Mouse (Mus musculus): ENCODE measurements around the gene Rsc1a1. TPM values are rescaled to one million over a fixed set of nuclear protein-coding genes. Genes with fewer than 3 reads are reported as not detected.
A peak's percentile ranks its signal among the peaks of the same experiment; 100 is the strongest.

The Rsc1a1 gene
- polyA plus RNA-seq, 1 experiment: 3.0 TPM

GRCm38 (mm10) chr4:141717633-141718032 is 32.2 kb upstream of the Rsc1a1 start:
- Histone ChIP-seq H3K27ac (replicated peaks; ENCODE audit: low read depth, low read length) (no peak overlapping the region), H3K4me3 (ENCODE audit: insufficient read depth, low read depth, low read length) (no peak overlapping the region), H3K4me1 (ENCODE audit: control insufficient read depth, insufficient read depth, insufficient read length, low read length) (peaks cover 21% of the 10 kb centered on the region)

DNA sequence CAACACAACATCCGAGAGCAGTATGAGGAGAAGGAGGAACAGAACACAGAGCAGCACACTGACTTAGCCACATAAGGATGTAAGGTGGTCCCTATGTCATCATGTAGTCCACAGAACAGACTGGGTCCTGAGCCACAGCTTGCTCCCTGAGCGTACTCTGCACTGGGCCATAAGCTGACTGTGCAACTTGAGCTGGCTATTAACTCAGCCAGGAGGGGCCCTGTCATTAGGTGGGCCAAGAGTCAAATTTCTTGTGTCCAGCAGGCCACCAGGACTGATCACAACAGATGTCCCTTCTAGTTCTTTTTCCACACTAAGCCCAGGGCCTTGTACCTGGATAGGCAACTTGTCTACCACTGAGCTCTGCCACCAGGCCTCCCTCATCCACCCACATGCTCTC is 29.6 kb upstream of the Rsc1a1 start:
- no peak overlapping the region for H3K4me3 ChIP-seq (ENCODE audit: insufficient read depth, low read depth, low read length)
- peaks cover 14% of the 10 kb centered on the region for H3K4me1 ChIP-seq (ENCODE audit: control insufficient read depth, insufficient read depth, insufficient read length, low read length)
- H3K27ac ChIP-seq (replicated peaks; ENCODE audit: low read depth, low read length): peak overlapping the region; percentile 7

- Histone ChIP-seq H3K4me1 (ENCODE audit: control insufficient read depth, insufficient read depth, insufficient read length, low read length) (peaks cover 14% of the 10 kb centered on the region), H3K4me3 (ENCODE audit: insufficient read depth, low read depth, low read length) (no peak overlapping the region), H3K27ac (replicated peaks; ENCODE audit: low read depth, low read length) (no peak overlapping the region)
These were observed 28.3 kb upstream of the Rsc1a1 start for GRCm38 (mm10) chr4:141713598-141714142.

DNA sequence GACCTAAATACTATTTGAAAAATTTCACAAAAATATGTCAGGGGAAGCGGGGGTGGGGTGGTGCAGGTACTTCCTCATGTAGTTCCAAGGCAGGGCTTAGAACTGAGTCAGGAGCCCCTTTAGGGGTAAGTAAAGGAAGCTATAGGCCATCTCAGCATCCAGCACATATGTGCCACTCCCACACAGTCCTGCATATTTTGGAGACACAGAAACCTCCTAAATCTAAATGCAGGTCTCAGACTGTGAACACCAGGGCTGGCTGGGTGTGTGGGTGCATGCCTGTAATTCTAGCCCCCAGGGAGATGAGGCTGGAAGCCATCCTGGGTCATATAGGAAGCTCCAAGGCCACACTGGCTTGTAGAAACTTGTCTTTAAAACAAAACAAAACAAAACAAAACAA is 25.9 kb upstream of the Rsc1a1 start:
- Histone ChIP-seq H3K4me3 (ENCODE audit: insufficient read depth, low read depth, low read length) (no peak overlapping the region), H3K27ac (replicated peaks; ENCODE audit: low read depth, low read length) (no peak overlapping the region), H3K4me1 (ENCODE audit: control insufficient read depth, insufficient read depth, insufficient read length, low read length) (peaks cover 14% of the 10 kb centered on the region)

- H3K4me3 ChIP-seq (ENCODE audit: insufficient read depth, low read depth, low read length): no peak overlapping the region
- no peak overlapping the region for H3K27ac ChIP-seq (replicated peaks; ENCODE audit: low read depth, low read length)
- H3K4me1 ChIP-seq (ENCODE audit: control insufficient read depth, insufficient read depth, insufficient read length, low read length): peaks cover 5% of the 10 kb centered on the region
These were observed 23.6 kb upstream of the Rsc1a1 start for GRCm38 (mm10) chr4:141708971-141709370.

GRCm38 (mm10) chr4:141708005-141708404 is 22.6 kb upstream of the Rsc1a1 start:
- Histone ChIP-seq H3K4me3 (ENCODE audit: insufficient read depth, low read depth, low read length) (no peak overlapping the region), H3K27ac (replicated peaks; ENCODE audit: low read depth, low read length) (no peak overlapping the region), H3K4me1 (ENCODE audit: control insufficient read depth, insufficient read depth, insufficient read length, low read length) (peaks cover 3% of the 10 kb centered on the region)

- Histone ChIP-seq H3K4me1 (ENCODE audit: control insufficient read depth, insufficient read depth, insufficient read length, low read length) (peaks cover 3% of the 10 kb centered on the region), H3K4me3 (ENCODE audit: insufficient read depth, low read depth, low read length) (no peak overlapping the region), H3K27ac (replicated peaks; ENCODE audit: low read depth, low read length) (no peak overlapping the region)
These were observed 19.9 kb upstream of the Rsc1a1 start for GRCm38 (mm10) chr4:141705331-141705730.

DNA sequence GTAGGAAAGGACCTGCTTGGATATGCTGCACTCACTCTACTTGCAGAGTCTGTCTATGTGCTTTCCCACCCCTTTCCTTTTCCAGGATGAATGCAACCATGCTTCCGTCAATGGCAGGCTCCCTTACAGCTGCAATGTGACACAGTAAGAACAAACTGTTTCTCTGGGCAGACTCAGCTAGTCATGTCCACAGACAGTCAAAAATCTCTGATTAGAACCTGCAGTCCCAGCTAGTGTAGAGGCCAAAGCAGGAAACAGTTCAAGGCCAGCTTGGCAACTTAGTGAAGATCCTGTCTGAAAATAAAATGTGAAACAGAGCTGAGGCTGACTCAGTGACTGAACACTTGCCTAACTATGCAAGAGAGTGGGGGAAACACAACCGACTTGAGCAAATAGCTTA is 19.2 kb upstream of the Rsc1a1 start:
- H3K4me3 ChIP-seq (ENCODE audit: insufficient read depth, low read depth, low read length): no peak overlapping the region
- no peak overlapping the region for H3K27ac ChIP-seq (replicated peaks; ENCODE audit: low read depth, low read length)
- H3K4me1 ChIP-seq (ENCODE audit: control insufficient read depth, insufficient read depth, insufficient read length, low read length): peaks cover 3% of the 10 kb centered on the region

GRCm38 (mm10) chr4:141694719-141695118 is 9.3 kb upstream of the Rsc1a1 start:
- H3K27ac ChIP-seq (replicated peaks; ENCODE audit: low read depth, low read length): no peak overlapping the region

GRCm38 (mm10) chr4:141688505-141688904 is 3.1 kb upstream of the Rsc1a1 start:
- H3K4me1 ChIP-seq (ENCODE audit: control insufficient read depth, insufficient read depth, insufficient read length, low read length): no peaks in the 10 kb centered on the region
- H3K27ac ChIP-seq (replicated peaks; ENCODE audit: low read depth, low read length): no peak overlapping the region
- no peak overlapping the region for H3K4me3 ChIP-seq (ENCODE audit: insufficient read depth, low read depth, low read length)

More at GRCm38 (mm10) chr4:141694719-141695118, 9.3 kb upstream of the Rsc1a1 start:
- Histone ChIP-seq H3K4me1 (ENCODE audit: control insufficient read depth, insufficient read depth, insufficient read length, low read length) (no peaks in the 10 kb centered on the region), H3K4me3 (ENCODE audit: insufficient read depth, low read depth, low read length) (no peak overlapping the region)

- Histone ChIP-seq H3K27ac (replicated peaks; ENCODE audit: low read depth, low read length) (no peak overlapping the region), H3K4me1 (ENCODE audit: control insufficient read depth, insufficient read depth, insufficient read length, low read length) (peaks cover 4% of the 10 kb centered on the region; the same call in 1 of the 2 replicates)
These were observed 1.1 kb upstream of the Rsc1a1 start for GRCm38 (mm10) chr4:141686525-141686924.

DNA sequence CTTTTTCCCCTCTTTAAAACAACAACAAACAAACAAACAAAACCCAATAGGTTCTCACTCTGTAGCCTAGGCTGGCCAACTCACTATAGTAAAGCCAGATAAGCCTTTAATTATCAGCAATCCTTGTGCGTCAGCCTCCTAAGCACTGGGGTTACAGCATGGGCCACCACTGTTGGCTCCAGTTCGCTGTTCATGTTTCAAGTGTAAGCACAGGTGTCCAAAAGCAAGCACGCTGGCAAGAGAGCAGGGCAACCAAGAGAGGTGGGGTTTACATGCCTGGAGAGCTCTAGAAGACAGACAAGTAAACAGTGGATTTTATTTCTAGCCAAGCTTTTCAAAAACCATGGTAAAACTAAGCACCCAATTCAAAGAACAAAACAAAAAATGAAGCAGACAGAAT is 694 bp upstream of the Rsc1a1 start:
- Histone ChIP-seq H3K27ac (replicated peaks; ENCODE audit: low read depth, low read length) (no peak overlapping the region), H3K4me1 (ENCODE audit: control insufficient read depth, insufficient read depth, insufficient read length, low read length) (peaks cover 4% of the 10 kb centered on the region; the same call in 1 of the 2 replicates), H3K4me3 (ENCODE audit: insufficient read depth, low read depth, low read length) (no peak overlapping the region)

More at GRCm38 (mm10) chr4:141686525-141686924, 1.1 kb upstream of the Rsc1a1 start:
- no peak overlapping the region for H3K4me3 ChIP-seq (ENCODE audit: insufficient read depth, low read depth, low read length)

DNA sequence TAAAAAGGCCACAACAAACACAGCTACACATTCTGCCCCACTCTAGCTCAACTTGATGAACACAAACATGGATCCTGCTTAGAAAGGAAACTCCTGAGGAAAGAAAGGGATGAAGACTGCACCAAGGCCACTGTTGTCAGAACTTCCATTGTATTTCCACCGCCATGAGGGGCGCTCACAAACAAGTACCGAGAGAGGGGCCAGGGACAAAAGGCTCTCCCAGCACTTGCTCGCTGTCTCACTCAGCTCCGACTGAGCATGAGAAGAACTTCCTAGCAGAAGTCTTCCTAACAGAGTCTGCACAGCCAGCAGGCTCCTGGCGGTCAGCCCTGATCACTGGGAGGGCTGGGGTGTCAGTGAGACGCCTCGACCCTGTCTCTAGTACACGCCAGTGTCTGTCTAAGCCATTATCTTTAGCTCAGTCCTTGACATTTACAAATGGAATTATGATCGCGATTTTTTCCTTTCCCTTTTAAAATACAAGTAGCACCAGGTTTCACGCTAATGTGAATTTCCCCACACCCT is 2.6 kb downstream of the Rsc1a1 start:
- H3K4me3 ChIP-seq (ENCODE audit: insufficient read depth, low read depth, low read length): no peak overlapping the region
- H3K4me1 ChIP-seq (ENCODE audit: control insufficient read depth, insufficient read depth, insufficient read length, low read length): peaks cover 4% of the 10 kb centered on the region; the same call in 1 of the 2 replicates
- no peak overlapping the region for H3K27ac ChIP-seq (replicated peaks; ENCODE audit: low read depth, low read length)

DNA sequence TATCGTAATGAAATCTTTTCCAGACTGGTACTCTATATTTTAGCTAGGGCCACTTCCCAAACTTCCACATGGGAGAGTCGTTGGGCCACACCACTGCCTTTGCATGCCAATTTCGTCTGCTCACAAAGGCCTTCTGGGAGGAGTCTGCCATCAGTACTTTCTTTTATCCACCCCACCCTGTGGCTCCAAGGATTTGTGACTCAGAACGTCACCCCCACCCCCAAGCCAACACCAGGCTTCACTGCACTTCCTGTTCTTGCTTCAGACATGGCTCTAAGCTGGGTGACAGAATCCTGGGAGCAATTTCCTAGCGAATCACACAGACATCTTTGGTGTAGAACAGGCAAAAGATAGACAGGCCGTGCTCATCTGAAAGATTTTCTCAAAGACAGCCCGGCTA is 3.6 kb downstream of the Rsc1a1 start:
- H3K4me3 ChIP-seq (ENCODE audit: insufficient read depth, low read depth, low read length): no peak overlapping the region
- 0 out of 2 replicates have a peak overlapping the region, but pooled peaks have one; percentile 18 for H3K27ac ChIP-seq (replicated peaks; ENCODE audit: low read depth, low read length)
- H3K4me1 ChIP-seq (ENCODE audit: control insufficient read depth, insufficient read depth, insufficient read length, low read length): peaks cover 4% of the 10 kb centered on the region; the same call in 1 of the 2 replicates

GRCm38 (mm10) chr4:141680892-141681291 is 4.5 kb downstream of the Rsc1a1 start:
- Histone ChIP-seq H3K4me3 (ENCODE audit: insufficient read depth, low read depth, low read length) (no peak overlapping the region), H3K27ac (replicated peaks; ENCODE audit: low read depth, low read length) (no peak overlapping the region), H3K4me1 (ENCODE audit: control insufficient read depth, insufficient read depth, insufficient read length, low read length) (peaks cover 4% of the 10 kb centered on the region; the same call in 1 of the 2 replicates)

DNA sequence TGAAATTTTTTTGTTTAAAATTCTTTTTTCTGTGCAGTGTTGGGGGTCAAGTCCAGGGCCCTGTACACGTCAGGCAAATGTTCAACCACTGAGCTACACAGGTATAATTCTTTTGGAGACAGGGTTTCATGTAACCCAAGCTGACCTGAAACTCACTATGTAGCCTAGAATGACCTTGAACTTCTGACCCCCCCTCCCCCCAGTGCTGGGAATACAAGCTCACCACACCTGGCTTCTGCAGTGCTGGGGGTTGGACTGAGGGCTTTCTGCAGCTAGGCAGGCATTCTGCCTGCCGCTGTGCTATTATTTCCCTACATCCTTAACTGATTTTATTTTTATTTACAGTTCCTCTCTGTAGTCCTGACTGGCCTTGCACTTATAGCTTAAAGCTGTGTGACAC is 6.4 kb downstream of the Rsc1a1 start:
- Histone ChIP-seq H3K27ac (replicated peaks; ENCODE audit: low read depth, low read length) (no peak overlapping the region), H3K4me3 (ENCODE audit: insufficient read depth, low read depth, low read length) (no peak overlapping the region), H3K4me1 (ENCODE audit: control insufficient read depth, insufficient read depth, insufficient read length, low read length) (peaks cover 4% of the 10 kb centered on the region; the same call in 1 of the 2 replicates)

All from brown adipose tissue, adult 24 weeks (tissue).